Mouse (Mus musculus) forebrain, embryonic 12.5 days (tissue): ENCODE data around the gene Shd. TPM values are rescaled to one million over a fixed set of nuclear protein-coding genes. Genes with fewer than 3 reads are reported as not detected.

Experiments
- ATAC-seq: fragments of 200-750 bp; cut with Nextera tagmentation; 2 replicates; pipeline ENCODE4 v1.8.0; 2017; ENCODE audit warnings: moderate TSS enrichment; ENCODE audit not compliant: low FRiP score
- H3K27ac ChIP-seq: fragments of 300-500 bp; sonication (generic); 2 replicates; pipeline ENCODE4 v1.5.1; 2016; ENCODE audit warnings: mild to moderate bottlenecking
- H3K27me3 ChIP-seq: fragments of 300-500 bp; sonication (generic); 2 replicates; pipeline ENCODE4 v1.6.1; 2016; ENCODE audit warnings: mild to moderate bottlenecking
- H3K36me3 ChIP-seq: fragments of 300-500 bp; sonication (generic); replicated peaks from 2 replicates; pipeline ENCODE4 v1.6.1; 2016; ENCODE audit warnings: mild to moderate bottlenecking
- H3K4me1 ChIP-seq: fragments of 300-500 bp; sonication (generic); 2 replicates; pipeline ENCODE4 v1.6.1; 2016
- H3K4me2 ChIP-seq: fragments of 300-500 bp; sonication (generic); 2 replicates; pipeline ENCODE4 v1.6.1; 2016; ENCODE audit warnings: mild to moderate bottlenecking, moderate library complexity
- H3K4me3 ChIP-seq: fragments of 300-500 bp; sonication (generic); replicated peaks from 2 replicates; pipeline ENCODE4 v1.5.1; 2016; ENCODE audit warnings: mild to moderate bottlenecking
- H3K9ac ChIP-seq: fragments of 300-500 bp; sonication (generic); 2 replicates; pipeline ENCODE4 v1.6.1; 2016; ENCODE audit warnings: mild to moderate bottlenecking
- H3K9me3 ChIP-seq: fragments of 300-500 bp; sonication (generic); 2 replicates; pipeline ENCODE4 v1.6.1; 2016
- WGBS: fragments of 180-500 bp; shearing (Covaris S2); methylation state at CpG from one replicate; pipeline ENCODE4 v1.1.7; 2016; 5-methylcytosine and 5-hydroxymethylcytosine counted together
- polyA plus RNA-seq: library from polyadenylated mRNA; unstranded; fragments of >200 nt; fragmentation: Nextera tagmentation; extraction: Ambion mirVana; gene quantifications from 2 replicates; pipeline ENCODE4 v1.2.1, GENCODE M21; 2016

The Shd gene
- polyA plus RNA-seq, 1 experiment from 2014 or later = 81.1 TPM

GRCm38 (mm10) chr17:56023386-56023785 lies 53.1 kb downstream of the Shd start:
- H3K4me3 ChIP-seq = no peak overlapping the region
- no peak for ATAC-seq
- no peaks in the 10 kb centered on the region for H3K27me3 ChIP-seq
- H3K27ac ChIP-seq = no peak overlapping the region
- H3K9me3 ChIP-seq = no peaks in the 10 kb centered on the region
- peaks cover 29% of the 10 kb centered on the region for H3K36me3 ChIP-seq
- H3K4me1 ChIP-seq = peaks cover 19% of the 10 kb centered on the region; the same call in 1 of the 2 replicates
- H3K4me2 ChIP-seq = no peak overlapping the region
- WGBS = 91% methylated on average over 5 of the region's 5 CpGs
- H3K9ac ChIP-seq = no peak overlapping the region

GRCm38 (mm10) chr17:56024476-56024875 lies 54.2 kb downstream of the Shd start:
- no peak overlapping the region for H3K27ac ChIP-seq
- WGBS = 80% methylated on average over 2 of the region's 2 CpGs
- peaks cover 29% of the 10 kb centered on the region for H3K36me3 ChIP-seq

GRCm38 (mm10) chr17:56024931-56025330 lies 54.7 kb downstream of the Shd start:
- no peaks in the 10 kb centered on the region for H3K9me3 ChIP-seq
- H3K4me2 ChIP-seq = no peak overlapping the region
- peaks cover 31% of the 10 kb centered on the region for H3K36me3 ChIP-seq
- no peaks in the 10 kb centered on the region for H3K27me3 ChIP-seq
- H3K4me3 ChIP-seq = no peak overlapping the region
- ATAC-seq = no peak
- no peak overlapping the region for H3K9ac ChIP-seq
- no peak overlapping the region for H3K27ac ChIP-seq
- peaks cover 19% of the 10 kb centered on the region; the same call in 1 of the 2 replicates for H3K4me1 ChIP-seq
- 88% methylated on average over 5 of the region's 5 CpGs for WGBS

More at GRCm38 (mm10) chr17:56024476-56024875, 54.2 kb downstream of the Shd start:
- H3K27me3 ChIP-seq = no peaks in the 10 kb centered on the region
- no peak overlapping the region for H3K4me3 ChIP-seq
- H3K9me3 ChIP-seq = no peaks in the 10 kb centered on the region
- ATAC-seq = no peak
- H3K9ac ChIP-seq = no peak overlapping the region
- no peak overlapping the region for H3K4me2 ChIP-seq
- peaks cover 19% of the 10 kb centered on the region; the same call in 1 of the 2 replicates for H3K4me1 ChIP-seq

Other genes with a start within 250 kb of the Shd start
- gene Adgre4, start 220.5 kb upstream of the Shd start, polyA plus RNA-seq = not detected in 2 replicates
- 11.4 TPM in 2 replicates for gene Zfp119a, start 91.5 kb upstream of the Shd start, polyA plus RNA-seq
- gene Zfp959, start 78.4 kb upstream of the Shd start, polyA plus RNA-seq = 13.2 and 13.5 TPM in 2 replicates
- gene Zfp119b, start 21.0 kb upstream of the Shd start, polyA plus RNA-seq = 4.8 and 5.6 TPM in 2 replicates
- 2.3 TPM in 2 replicates for gene Ebi3, start 17.8 kb upstream of the Shd start, polyA plus RNA-seq
- gene Yju2, start 11.4 kb upstream of the Shd start, polyA plus RNA-seq = 28.0 and 29.1 TPM in 2 replicates
- gene Fsd1, start 16.0 kb downstream of the Shd start, polyA plus RNA-seq = 79.7 and 82.4 TPM in 2 replicates
- gene Stap2, start 35.1 kb downstream of the Shd start, polyA plus RNA-seq = 4.2 and 4.6 TPM in 2 replicates
- gene Mpnd, start 35.2 kb downstream of the Shd start, polyA plus RNA-seq = 184 and 186 TPM in 2 replicates
- 130 and 135 TPM in 2 replicates for gene Sh3gl1, start 66.2 kb downstream of the Shd start, polyA plus RNA-seq
- 39.1 and 43.4 TPM in 2 replicates for gene Chaf1a, start 70.0 kb downstream of the Shd start, polyA plus RNA-seq
- 49.7 and 50.8 TPM in 2 replicates for gene Ubxn6, start 104.6 kb downstream of the Shd start, polyA plus RNA-seq
- 183 and 188 TPM in 2 replicates for gene Hdgfl2, start 109.2 kb downstream of the Shd start, polyA plus RNA-seq
- 0.06 and 0.18 TPM in 2 replicates for gene Plin4, start 139.3 kb downstream of the Shd start, polyA plus RNA-seq
- gene Plin5, start 147.1 kb downstream of the Shd start, polyA plus RNA-seq = 0.22 TPM in 1 of 2 replicates, not detected in the other
- 0.18 and 0.27 TPM in 2 replicates for gene Lrg1, start 151.5 kb downstream of the Shd start, polyA plus RNA-seq
- 4.8 and 5.4 TPM in 2 replicates for gene Sema6b, start 169.9 kb downstream of the Shd start, polyA plus RNA-seq
- 7.5 TPM in 2 replicates for gene Tnfaip8l1, start 192.0 kb downstream of the Shd start, polyA plus RNA-seq
- 54.5 and 57.3 TPM in 2 replicates for gene Mydgf, start 213.5 kb downstream of the Shd start, polyA plus RNA-seq
- 43.4 and 48.6 TPM in 2 replicates for gene Dpp9, start 248.4 kb downstream of the Shd start, polyA plus RNA-seq